Mouse (Mus musculus): ENCODE results near the gene Notum. TPM values are rescaled to one million over a fixed set of nuclear protein-coding genes. Genes with fewer than 3 reads are reported as not detected.
A peak's percentile ranks its signal among the peaks of the same experiment; 100 is the strongest.

Notum gene
- total and polyA plus RNA-seq, 2 experiments from 2014 or later, result 4.1 to 6.9 TPM

- H3K9ac ChIP-seq (replicated peaks; ENCODE audit: low read length), result no peak overlapping the region
- peaks cover 31% of the 10 kb centered on the region for H3K27me3 ChIP-seq (ENCODE audit: insufficient read depth, low read length)
- TF ChIP-seq CTCF (IDR thresholded peaks at IDR 0.05; ENCODE audit: low read depth), result no peak
- no peaks in the 10 kb centered on the region for H3K36me3 ChIP-seq (ENCODE audit: insufficient read depth, low read length)
- ATAC-seq (no peak), DNase-seq (ENCODE audit: low spot score) (no peak)
- no peaks in the 10 kb centered on the region for H3K4me1 ChIP-seq (ENCODE audit: insufficient read depth, low read length)
- WGBS, result 77% methylated on average over 3 of the region's 3 CpGs
- no peaks in the 10 kb centered on the region for H3K9me3 ChIP-seq (ENCODE audit: low read length)
- no peak overlapping the region for H3K27ac ChIP-seq
- no peak overlapping the region for H3K4me2 ChIP-seq (ENCODE audit: low read depth, low read length)
- H3K4me3 ChIP-seq (ENCODE audit: low read length), result no peak overlapping the region
Measured at GRCm38 (mm10) chr11:120654741-120655140, 6.2 kb downstream of the Notum start.

GRCm38 (mm10) chr11:120651872-120652271 is 9.1 kb downstream of the Notum start:
- no peak for ATAC-seq
- 0 out of 2 replicates have a peak, but pooled peaks cover 6% of the 10 kb centered on the region for H3K4me1 ChIP-seq (ENCODE audit: insufficient read depth, low read length)
- H3K4me2 ChIP-seq (ENCODE audit: low read depth, low read length), result no peak overlapping the region
- H3K27ac ChIP-seq, result no peak overlapping the region
- WGBS, result 73% methylated on average over 3 of the region's 3 CpGs
- H3K36me3 ChIP-seq (ENCODE audit: insufficient read depth, low read length), result no peaks in the 10 kb centered on the region
- H3K27me3 ChIP-seq (ENCODE audit: insufficient read depth, low read length), result peaks cover 4% of the 10 kb centered on the region; the same call in 1 of the 2 replicates
- no peaks in the 10 kb centered on the region for H3K9me3 ChIP-seq (ENCODE audit: low read length)
- H3K9ac ChIP-seq (replicated peaks; ENCODE audit: low read length), result no peak overlapping the region
- TF ChIP-seq CTCF (IDR thresholded peaks at IDR 0.05; ENCODE audit: low read depth), result peak; percentile 40
- H3K4me3 ChIP-seq (ENCODE audit: low read length), result no peak overlapping the region
- no peak for DNase-seq (ENCODE audit: low spot score)

DNA sequence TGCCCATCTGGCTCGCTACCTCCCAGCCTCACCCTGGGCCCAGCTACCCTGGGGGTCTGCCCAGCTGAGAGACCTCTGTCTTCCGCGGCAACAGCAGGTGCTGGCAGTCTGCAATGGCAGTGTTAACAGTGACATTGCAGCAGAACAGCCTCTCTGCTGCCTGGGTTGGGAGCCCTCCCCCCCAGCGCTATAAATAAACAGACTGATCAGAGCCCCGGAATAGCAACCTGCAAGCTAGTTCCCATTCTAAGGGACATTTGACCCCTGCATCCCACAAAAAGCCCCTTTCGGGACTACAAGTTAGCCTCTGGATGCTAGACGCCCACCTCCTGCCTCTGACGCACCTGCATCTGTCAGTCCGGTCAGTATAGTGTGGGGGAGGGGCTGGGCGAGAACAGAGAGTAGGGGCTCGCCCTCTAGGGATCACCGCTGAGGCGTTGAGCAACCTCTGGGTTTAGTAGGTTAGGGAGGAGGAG is 12.9 kb downstream of the Notum start, which contains the start of gene Myadml2:
Gene Myadml2, minus strand, starts transcription at position 158 of the 476 bp plus-strand sequence.
- no peak for TF ChIP-seq CTCF (IDR thresholded peaks at IDR 0.05; ENCODE audit: low read depth)
- Histone ChIP-seq H3K4me3 (ENCODE audit: low read length) (peak within 1 kb of the TSS; percentile 18), H3K9me3 (ENCODE audit: low read length) (no peaks in the 10 kb centered on the region), H3K27me3 (ENCODE audit: insufficient read depth, low read length) (no peaks in the 10 kb centered on the region), H3K36me3 (ENCODE audit: insufficient read depth, low read length) (no peaks in the 10 kb centered on the region), H3K4me2 (ENCODE audit: low read depth, low read length) (peak within 1 kb of the TSS; percentile 49), H3K9ac (replicated peaks; ENCODE audit: low read length) (peak within 1 kb of the TSS; percentile 28), H3K4me1 (ENCODE audit: insufficient read depth, low read length) (peaks cover 9% of the 10 kb centered on the region; the same call in 1 of the 2 replicates), H3K27ac (no peak within 1 kb of the TSS)
- ATAC-seq (no peak), DNase-seq (ENCODE audit: low spot score) (peak; percentile 23)
- 3% methylated on average over 13 of the region's 13 CpGs for WGBS

DNA sequence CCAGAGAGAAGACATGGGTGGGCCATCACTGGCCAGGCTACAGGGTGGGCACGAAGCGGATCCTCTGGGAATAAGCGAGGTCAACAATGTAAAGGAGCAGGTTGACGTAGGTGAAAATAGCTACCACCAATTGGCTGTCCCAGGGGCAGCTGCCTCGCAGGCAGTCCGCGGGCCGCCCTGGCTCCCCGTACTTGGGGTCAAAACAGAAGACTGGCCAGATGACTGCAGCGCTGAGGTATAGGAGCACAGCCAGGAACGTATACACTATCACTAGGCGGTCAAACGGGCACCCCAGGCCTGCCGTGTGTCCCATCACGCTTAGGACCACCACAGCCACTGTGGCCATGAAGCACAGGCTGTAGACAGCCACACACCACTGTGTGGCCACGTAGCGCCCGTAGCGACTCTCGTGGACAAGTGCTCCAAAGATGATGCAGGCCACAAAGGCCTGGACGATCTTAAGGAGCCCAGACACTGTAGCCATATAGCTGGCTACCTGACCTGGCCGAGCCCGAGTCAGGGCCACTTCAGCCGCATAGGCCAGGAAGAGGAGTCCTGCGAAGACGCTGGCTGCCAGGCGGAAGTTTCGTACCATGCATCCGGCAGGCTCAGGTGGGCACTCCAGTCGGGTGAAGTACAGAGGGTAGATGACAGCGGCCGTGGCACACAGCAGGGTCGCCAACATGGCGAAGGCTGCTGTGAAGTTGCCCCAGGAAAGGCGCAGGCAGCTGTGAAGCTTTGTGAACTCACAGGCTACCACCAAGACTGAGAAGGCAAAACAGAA is 13.7 kb downstream of the Notum start:
- Histone ChIP-seq H3K9ac (replicated peaks; ENCODE audit: low read length) (no peak overlapping the region; the same call in 1 of the 2 replicates), H3K27ac (no peak overlapping the region), H3K27me3 (ENCODE audit: insufficient read depth, low read length) (no peaks in the 10 kb centered on the region), H3K4me2 (ENCODE audit: low read depth, low read length) (peak overlapping the region; percentile 49), H3K4me1 (ENCODE audit: insufficient read depth, low read length) (peaks cover 13% of the 10 kb centered on the region; the same call in 1 of the 2 replicates), H3K4me3 (ENCODE audit: low read length) (no peak overlapping the region), H3K36me3 (ENCODE audit: insufficient read depth, low read length) (no peaks in the 10 kb centered on the region), H3K9me3 (ENCODE audit: low read length) (no peaks in the 10 kb centered on the region)
- ATAC-seq (no peak), DNase-seq (ENCODE audit: low spot score) (no peak)
- TF ChIP-seq CTCF (IDR thresholded peaks at IDR 0.05; ENCODE audit: low read depth), result no peak
- WGBS, result 81% methylated on average over 35 of the region's 35 CpGs

GRCm38 (mm10) chr11:120643601-120643987 is 17.4 kb downstream of the Notum start, which contains the start of gene Pycr1:
Gene Pycr1, minus strand, starts transcription at chr11:120643769.
- H3K4me1 ChIP-seq (ENCODE audit: insufficient read depth, low read length), result peaks cover 13% of the 10 kb centered on the region; the same call in 1 of the 2 replicates
- no peak for TF ChIP-seq CTCF (IDR thresholded peaks at IDR 0.05; ENCODE audit: low read depth)
- H3K4me2 ChIP-seq (ENCODE audit: low read depth, low read length), result peak within 1 kb of the TSS; percentile 75
- ATAC-seq (peak; percentile 99), DNase-seq (ENCODE audit: low spot score) (peak; percentile 95)
- H3K36me3 ChIP-seq (ENCODE audit: insufficient read depth, low read length), result no peaks in the 10 kb centered on the region
- peak within 1 kb of the TSS; percentile 52 for H3K9ac ChIP-seq (replicated peaks; ENCODE audit: low read length)
- peak within 1 kb of the TSS; percentile 43 for H3K4me3 ChIP-seq (ENCODE audit: low read length)
- H3K27ac ChIP-seq, result peak within 1 kb of the TSS; percentile 42; the same call in 1 of the 2 replicates
- 0% methylated on average over 15 of the region's 15 CpGs for WGBS
- no peaks in the 10 kb centered on the region for H3K27me3 ChIP-seq (ENCODE audit: insufficient read depth, low read length)
- no peaks in the 10 kb centered on the region for H3K9me3 ChIP-seq (ENCODE audit: low read length)

GRCm38 (mm10) chr11:120642939-120643600 is 17.9 kb downstream of the Notum start:
- Histone ChIP-seq H3K4me2 (ENCODE audit: low read depth, low read length) (peak overlapping the region; percentile 75), H3K36me3 (ENCODE audit: insufficient read depth, low read length) (no peaks in the 10 kb centered on the region), H3K4me3 (ENCODE audit: low read length) (peak overlapping the region; percentile 43), H3K9me3 (ENCODE audit: low read length) (no peaks in the 10 kb centered on the region), H3K27ac (peak overlapping the region; percentile 42; the same call in 1 of the 2 replicates), H3K27me3 (ENCODE audit: insufficient read depth, low read length) (no peaks in the 10 kb centered on the region), H3K9ac (replicated peaks; ENCODE audit: low read length) (peak overlapping the region; percentile 52), H3K4me1 (ENCODE audit: insufficient read depth, low read length) (peaks cover 11% of the 10 kb centered on the region; the same call in 1 of the 2 replicates)
- WGBS, result 2% methylated on average over 18 of the region's 18 CpGs
- peak; percentile 13; the same call in 1 of the 2 replicates for TF ChIP-seq CTCF (IDR thresholded peaks at IDR 0.05; ENCODE audit: low read depth)
- ATAC-seq (peak; percentile 60), DNase-seq (ENCODE audit: low spot score) (no peak)

All from hindbrain, postnatal 0 days (tissue).